Mouse (Mus musculus) heart, postnatal 10 days (tissue): ENCODE results near the gene Dhh. TPM values are rescaled to one million over a fixed set of nuclear protein-coding genes. Genes with fewer than 3 reads are reported as not detected.

Source experiments
- DNase-seq, 2 experiments: peaks; one replicate each; pipeline ENCODE4 v3.0.0; 2021
- intact Hi-C: fragments of 180-260 bp; cut with DNase I; formaldehyde crosslinking; loops from one replicate; pipeline ENCODE4 v1.15.1; 2025
- total RNA-seq, 2 experiments: library from RNA; stranded (reverse); gene quantifications; 2 replicates each; pipeline ENCODE4 v1.2.3; 2021

Dhh gene
- total RNA-seq, 2 experiments from 2014 or later: 2.8 to 3.8 TPM

DNA sequence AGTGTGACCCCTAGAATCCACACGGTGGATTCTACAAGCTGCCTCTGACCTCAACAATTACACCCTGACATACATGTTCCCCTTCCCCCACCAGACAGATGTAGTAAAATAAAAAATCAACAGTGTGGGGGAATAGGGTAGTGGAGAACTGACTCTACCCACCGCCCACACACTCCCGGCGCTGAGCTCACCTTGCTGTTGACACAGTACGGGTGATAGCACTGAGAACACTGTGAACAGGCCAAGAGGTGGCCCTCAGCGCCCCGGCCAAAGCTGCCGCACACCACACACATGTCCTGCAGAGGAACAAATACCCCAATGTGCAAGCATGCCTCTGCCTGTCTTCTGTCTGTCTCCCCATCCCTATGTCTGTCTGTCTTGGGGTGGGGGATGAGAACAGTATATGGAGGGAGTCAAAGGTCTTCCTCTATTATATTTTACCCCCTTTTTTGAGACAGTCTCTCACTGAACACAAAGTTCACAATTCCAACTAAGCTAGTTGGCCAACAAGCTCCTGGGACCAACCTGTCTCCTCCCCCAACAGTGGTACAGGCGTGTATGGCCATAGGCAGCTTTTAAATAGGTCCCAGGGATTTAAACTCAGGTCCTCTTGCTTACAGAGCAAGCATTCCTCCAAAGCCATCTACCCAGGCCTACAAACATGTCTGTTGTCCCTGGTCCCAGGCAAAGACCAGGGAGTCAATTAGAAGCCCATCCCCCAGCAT is 38.9 kb downstream of the Dhh start:
- no peak for DNase-seq
- intact Hi-C loops: no loop called here

DNA sequence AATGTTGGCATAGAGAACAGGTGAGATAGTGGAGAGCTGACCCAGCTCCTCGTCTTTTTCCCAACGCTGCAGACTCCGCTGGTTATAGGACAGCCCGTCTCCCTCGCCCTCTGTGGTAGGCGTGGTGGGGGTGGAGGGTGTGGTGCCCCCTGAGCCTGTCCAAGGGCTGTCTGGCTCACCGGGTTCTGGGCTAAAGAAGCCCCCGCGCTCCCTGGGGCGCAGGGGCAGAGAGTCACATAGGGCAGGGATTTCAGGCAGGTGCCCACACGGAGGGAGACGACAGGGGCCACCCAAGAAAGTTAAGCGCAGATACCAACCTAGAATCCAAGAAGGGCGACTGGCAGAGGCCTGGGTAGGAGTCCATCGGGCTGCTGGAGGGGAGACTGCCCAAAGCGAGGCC is 44.1 kb downstream of the Dhh start:
- no peak for DNase-seq
- intact Hi-C loops: no loop called here

DNA sequence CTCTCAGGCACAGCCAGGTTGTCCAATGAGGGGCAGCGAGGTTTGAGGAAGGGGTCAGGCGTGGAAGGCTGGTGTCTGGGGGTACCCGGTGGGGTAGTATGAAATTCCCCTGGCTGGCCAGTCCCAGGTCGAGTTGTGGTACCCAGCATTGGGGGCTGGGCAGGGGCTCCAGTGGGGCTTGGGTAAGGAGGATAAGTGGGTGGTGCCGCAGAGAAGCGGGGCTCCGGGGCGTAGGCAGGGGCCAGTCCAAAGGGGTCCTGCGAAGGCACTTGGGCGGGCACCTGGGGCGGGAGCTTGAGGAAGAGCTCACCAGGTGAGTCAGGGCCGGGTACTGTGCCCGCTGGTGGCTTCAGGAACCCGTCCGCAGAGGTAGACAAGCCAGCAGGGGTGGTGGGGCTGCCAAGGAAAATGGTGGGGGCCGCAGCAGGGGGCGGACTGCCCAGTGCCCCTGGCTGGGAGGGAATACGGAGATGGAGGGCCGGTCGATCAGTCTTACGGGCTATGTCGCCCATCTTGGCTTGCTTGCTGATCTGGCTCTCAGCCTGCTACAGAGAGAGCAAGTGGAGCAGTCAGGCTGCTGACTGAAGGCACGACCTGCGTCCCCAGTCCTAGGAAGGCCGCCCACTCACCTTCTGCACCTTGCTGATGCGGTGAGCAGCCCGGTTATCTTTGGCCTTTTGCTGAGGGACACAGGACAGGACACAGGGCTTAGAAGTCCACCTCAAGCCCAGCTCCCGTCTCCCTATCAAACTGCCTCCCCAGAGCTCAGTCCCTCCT is 45.0 kb downstream of the Dhh start:
- no peak for DNase-seq
- intact Hi-C loops: no loop called here

DNA sequence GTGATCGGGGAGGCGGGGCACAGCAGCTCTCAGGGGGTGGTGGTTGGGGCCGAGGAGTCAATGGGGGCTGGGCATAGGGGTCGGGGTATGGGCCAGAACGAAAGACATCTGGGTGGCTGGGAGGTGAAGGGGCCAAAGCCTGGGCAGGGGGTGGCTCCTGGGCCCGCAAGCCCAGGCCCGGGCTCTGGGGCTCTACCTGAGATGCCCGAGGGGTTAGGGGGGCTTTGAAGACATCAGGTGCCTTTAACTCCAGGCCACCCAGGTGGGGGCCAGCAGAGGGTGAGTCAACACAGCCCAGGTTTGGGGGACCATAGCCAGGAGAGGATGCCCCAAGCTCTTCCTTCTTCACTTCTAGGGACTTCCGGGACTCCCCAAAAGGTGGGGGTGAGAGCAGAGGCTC is 45.6 kb downstream of the Dhh start:
- no peak for DNase-seq
- intact Hi-C loops: no loop called here

DNA sequence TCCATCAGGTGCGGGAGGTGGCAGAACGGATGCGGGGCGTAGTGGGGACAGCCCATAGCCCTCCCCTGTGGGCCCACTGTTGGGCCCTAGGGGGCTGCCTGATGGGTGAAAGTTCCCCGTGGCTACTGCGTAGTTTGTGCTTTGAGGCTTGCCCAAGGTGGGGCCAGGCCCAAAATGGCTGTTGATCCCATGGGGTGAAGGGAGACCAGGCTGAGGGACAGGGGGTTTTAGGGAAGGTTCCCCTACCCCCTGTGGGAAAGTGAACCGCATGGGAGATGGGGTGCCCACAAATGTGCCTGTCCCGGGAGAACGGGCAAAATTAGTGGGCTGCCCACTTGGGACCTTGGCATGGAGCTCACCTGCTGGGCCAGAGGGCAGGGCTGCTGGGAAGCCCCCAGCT is 46.3 kb downstream of the Dhh start:
- no peak for DNase-seq
- intact Hi-C loops: no loop called here

DNA sequence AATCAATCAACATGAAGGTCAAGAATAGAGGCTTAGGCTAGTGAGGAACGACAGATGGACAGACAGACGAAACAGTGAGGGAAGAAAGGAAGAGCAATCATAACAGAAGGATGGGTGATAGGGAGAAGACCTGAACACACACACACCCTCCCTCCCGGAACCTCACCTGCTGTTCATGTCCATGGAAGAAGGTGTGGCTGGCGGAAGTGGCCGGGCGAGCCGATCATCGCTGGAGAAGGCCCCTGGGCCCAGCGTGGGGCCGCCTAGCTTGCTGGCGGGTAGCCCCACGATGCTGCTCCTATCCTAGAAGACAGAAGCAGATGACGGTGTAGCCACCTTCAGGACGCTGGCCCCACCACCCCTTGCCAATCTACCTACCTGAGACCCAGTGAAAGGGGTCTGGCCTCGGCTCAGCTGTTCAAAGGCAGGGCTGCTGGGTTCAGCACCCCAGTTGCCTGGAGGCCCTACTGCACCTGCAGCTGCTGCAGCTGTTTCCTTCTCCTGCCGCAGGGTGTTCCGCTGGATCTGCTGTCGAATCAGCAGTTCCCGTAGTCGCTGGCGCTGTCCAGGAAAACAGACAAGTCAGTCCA is 47.0 kb downstream of the Dhh start:
- intact Hi-C loops: no loop called here

DNA sequence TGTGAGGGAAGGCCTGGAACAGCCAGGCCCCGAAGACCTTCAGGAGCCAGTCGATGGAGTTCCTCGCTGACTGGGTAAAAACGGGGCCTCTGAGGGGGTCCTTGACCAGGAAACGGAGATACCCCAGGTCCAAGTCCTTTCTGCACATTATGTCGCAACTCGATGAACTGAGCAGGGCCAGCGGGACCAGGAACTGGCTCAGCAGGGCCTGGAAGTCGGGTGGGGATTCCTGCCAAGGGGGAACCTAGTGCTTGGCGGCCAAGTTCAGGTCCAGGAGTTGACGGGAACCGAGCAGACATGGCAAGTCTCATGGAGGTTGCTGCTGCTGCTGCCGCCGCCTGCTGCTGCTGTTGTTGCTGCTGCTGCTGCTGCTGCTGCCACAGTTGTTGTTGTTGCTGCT is 47.7 kb downstream of the Dhh start:
- intact Hi-C loops: no loop called here
- no peak for DNase-seq

More for the DNA sequence above, 47.0 kb downstream of the Dhh start:
- DNase-seq: no peak

DNA sequence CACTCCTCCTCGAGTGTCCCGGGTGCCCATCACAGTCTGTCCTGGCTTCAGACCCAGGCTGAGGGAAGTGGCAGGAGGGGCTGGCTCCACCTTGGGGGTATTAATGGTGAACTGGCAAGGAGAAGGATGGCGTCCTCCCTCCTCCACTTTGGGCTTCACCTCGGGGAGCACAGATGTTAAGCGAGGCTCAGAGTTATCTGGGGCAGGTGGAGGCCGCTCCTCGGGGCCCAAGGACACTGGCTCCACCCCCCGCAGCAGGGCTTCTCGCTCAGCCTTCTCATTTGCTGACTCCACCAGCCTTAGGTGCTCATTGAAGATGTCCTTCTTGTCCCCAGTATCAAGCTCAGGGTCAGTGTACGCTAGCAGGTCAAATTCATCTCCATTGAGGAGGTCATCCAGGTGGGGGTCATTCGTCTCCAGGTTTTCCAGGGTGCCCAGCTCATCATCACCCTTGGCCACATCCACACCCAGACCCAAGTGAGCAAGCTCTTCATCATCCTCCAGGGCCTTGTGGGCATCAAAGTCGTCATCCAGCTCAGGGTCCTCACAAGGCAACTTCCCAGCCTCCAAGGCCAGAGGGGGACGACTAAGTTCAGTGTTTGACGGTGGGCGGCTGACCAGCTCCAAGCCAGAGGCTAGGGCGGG is 48.3 kb downstream of the Dhh start:
- intact Hi-C loops: no loop called here
- no peak for DNase-seq

DNA sequence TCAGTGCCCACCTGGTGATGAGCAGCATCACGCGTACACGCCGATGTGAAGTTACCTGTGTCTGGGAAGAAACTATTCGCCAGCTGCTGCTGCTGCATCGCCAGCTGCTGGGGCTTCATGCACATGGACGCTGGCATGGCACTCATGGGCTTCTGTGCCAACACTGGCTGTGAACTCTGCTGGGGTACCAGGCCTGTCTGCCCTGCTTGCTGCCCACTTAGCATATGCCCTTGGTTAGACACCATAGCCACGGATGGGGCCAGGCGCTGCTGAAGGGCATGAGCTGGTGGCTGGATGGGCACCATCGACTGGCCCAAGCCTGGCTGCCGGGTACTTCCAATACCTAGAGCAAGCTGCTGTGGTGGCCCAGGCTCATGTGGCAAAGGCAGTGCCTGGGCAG is 49.2 kb downstream of the Dhh start:
- DNase-seq: no peak
- intact Hi-C loops: no loop called here

DNA sequence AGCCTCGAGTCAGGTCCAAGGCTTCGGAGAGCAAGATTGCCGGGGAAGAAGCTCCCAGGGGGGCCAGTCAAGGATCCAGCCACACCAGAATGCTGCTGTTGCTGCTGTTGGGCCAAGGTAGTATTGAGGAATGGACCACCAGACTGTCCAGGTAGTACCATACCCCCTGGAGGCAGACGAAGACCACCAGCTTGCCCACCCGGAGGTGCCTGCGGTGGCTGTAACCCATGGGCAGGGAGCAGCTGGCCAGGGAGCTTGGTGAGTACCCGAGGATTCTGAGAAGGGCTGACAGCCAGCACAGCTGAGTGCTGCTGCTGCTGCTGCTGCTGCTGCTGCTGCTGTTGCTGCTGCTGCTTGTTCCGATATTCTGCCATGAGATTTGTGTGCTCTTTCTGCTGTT is 52.2 kb downstream of the Dhh start:
- DNase-seq: no peak
- intact Hi-C loops: no loop called here

DNA sequence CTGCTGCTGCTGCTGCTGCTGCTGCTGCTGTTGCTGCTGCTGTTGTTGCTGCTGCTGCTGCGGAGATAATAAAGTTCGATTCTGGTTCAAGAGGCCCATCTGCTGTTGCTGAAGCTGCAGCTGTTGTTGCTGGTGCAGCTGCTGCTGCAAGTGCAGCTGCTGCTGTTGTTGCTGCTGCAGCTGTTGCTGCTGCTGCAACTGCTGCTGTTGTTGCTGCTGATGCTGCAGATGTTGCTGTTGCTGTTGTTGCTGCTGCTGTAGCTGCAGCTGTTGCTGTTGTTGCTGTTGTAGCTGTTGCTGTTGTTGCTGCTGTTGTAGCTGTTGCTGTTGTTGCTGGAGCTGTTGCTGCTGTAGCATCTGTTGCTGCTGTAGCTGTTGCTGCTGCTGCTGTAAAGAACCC is 53.2 kb downstream of the Dhh start:
- intact Hi-C loops: no loop called here
- DNase-seq: no peak

DNA sequence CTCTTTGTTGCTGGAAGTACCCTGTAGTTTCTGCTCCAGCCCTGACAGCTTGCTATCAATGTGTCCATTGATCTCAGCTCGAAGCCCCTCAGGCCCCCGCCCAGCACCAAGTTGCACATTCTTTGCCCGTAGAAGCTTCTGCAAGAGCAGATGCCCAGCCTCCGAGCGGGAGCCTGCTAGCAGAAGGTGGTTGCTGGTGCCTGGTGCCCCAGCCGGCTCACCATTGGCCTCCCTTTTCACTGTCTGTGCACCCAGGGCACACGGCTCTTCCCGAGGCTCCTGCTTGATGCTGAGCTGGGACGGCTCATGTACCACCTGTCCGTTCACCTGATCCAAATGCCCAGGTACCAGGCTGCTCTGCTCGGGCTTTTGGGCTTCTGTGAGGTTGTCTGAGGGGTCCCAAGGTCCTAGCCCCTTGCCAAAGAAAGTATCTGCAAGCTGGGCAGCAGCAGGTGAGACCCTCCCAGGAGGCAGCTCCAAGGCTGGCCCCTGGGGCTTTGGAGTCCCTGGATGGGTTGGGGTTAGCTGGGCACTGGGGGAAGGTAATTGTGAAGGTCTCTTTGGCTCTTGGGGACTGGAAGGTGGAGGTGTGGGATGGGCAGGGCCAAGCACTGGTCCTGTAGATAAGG is 54.6 kb downstream of the Dhh start:
- intact Hi-C loops: no loop called here
- no peak for DNase-seq

Other genes starting within 250 kb of the Dhh start
- 10 to 100 TPM; 55.2 to 57.2 TPM for gene Ddx23, start 235.6 kb downstream of the Dhh start, total RNA-seq
- 1 to 10 TPM in 1 of 2 experiments, under 1 TPM in 1; 0.84 to 1.9 TPM for gene Rnd1, start 221.1 kb downstream of the Dhh start, total RNA-seq
- under 1 TPM; 0.12 to 0.41 TPM for gene Ccdc65, start 190.3 kb downstream of the Dhh start, total RNA-seq
- gene Fkbp11, start 170.3 kb downstream of the Dhh start, total RNA-seq: 10 to 100 TPM in 1 of 2 experiments, 1 to 10 TPM in 1; 8.1 to 10.2 TPM
- 10 to 100 TPM; 36.3 to 40.1 TPM for gene Arf3, start 135.3 kb downstream of the Dhh start, total RNA-seq
- gene Wnt10b, start 120.4 kb downstream of the Dhh start, total RNA-seq: under 1 TPM; 0.43 to 0.67 TPM
- gene Wnt1, start 108.7 kb downstream of the Dhh start, total RNA-seq: not detected
- gene Ddn, start 89.0 kb downstream of the Dhh start, total RNA-seq: under 1 TPM; 0.10 to 0.32 TPM
- gene Prkag1, start 67.0 kb downstream of the Dhh start, total RNA-seq: 10 to 100 TPM; 93.7 to 94.3 TPM
- gene Kmt2d, start 27.3 kb downstream of the Dhh start, total RNA-seq: 10 to 100 TPM; 63.0 to 72.1 TPM
- 1 to 10 TPM; 1.6 to 2.8 TPM for gene Rhebl1, start 4.0 kb downstream of the Dhh start, total RNA-seq
- 10 to 100 TPM; 15.4 to 16.1 TPM for gene Lmbr1l, start 19.7 kb upstream of the Dhh start, total RNA-seq
- 100 to 1,000 TPM; 373 to 402 TPM for gene Tuba1b, start 36.0 kb upstream of the Dhh start, total RNA-seq
- gene Gm49450, start 55.0 kb upstream of the Dhh start, total RNA-seq: not detected
- gene Tuba1a, start 55.2 kb upstream of the Dhh start, total RNA-seq: 100 to 1,000 TPM; 263 to 273 TPM
- 10 to 100 TPM; 80.7 to 99.8 TPM for gene Tuba1c, start 131.4 kb upstream of the Dhh start, total RNA-seq
- under 1 TPM; 0.27 to 0.53 TPM for gene Prph, start 156.6 kb upstream of the Dhh start, total RNA-seq
- gene Troap, start 176.0 kb upstream of the Dhh start, total RNA-seq: 1 to 10 TPM; 6.5 to 6.7 TPM
- not detected for gene C1ql4, start 189.3 kb upstream of the Dhh start, total RNA-seq
- gene Dnajc22, start 194.6 kb upstream of the Dhh start, total RNA-seq: under 1 TPM; 0.37 to 0.98 TPM
- gene Spats2, start 227.4 kb upstream of the Dhh start, total RNA-seq: 10 to 100 TPM; 16.7 to 18.8 TPM